Mouse (Mus musculus) liver, embryonic 14.5 days (tissue): ENCODE results near the gene Dbndd1.

ENCODE experiments used
- CTCF ChIP-seq: IDR thresholded peaks from 2 replicates; pipeline ENCODE4 v1.5.1; 2016; ENCODE audit warnings: antibody characterized with exemption, low read depth, control low read depth
- EP300 ChIP-seq: IDR thresholded peaks from 2 replicates; pipeline ENCODE4 v1.6.1; 2016; ENCODE audit warnings: antibody characterized with exemption, low read depth

DNA sequence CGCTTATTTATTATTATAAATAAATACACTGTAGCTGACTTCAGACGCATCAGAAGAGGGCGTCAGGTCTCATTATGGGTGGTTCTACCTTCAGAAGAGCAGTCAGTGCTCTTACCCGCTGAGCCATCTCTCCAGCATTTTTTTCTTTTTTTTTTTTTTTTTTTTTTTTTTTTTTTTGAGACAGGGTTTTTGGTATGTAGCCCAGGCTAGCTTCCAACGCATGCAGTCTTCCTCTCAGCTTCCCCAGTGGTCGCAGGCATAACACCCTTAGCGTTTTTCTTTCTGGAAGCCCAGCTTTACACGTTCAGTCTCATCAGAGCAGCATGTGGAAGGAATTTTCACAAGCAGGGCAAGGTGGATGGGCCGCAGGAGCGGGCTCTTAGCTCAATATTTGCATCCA, 2.9 kb upstream of the Dbndd1 start:
- TF ChIP-seq CTCF: no peak
- no peak for TF ChIP-seq EP300
